In the genomic region with DNA sequence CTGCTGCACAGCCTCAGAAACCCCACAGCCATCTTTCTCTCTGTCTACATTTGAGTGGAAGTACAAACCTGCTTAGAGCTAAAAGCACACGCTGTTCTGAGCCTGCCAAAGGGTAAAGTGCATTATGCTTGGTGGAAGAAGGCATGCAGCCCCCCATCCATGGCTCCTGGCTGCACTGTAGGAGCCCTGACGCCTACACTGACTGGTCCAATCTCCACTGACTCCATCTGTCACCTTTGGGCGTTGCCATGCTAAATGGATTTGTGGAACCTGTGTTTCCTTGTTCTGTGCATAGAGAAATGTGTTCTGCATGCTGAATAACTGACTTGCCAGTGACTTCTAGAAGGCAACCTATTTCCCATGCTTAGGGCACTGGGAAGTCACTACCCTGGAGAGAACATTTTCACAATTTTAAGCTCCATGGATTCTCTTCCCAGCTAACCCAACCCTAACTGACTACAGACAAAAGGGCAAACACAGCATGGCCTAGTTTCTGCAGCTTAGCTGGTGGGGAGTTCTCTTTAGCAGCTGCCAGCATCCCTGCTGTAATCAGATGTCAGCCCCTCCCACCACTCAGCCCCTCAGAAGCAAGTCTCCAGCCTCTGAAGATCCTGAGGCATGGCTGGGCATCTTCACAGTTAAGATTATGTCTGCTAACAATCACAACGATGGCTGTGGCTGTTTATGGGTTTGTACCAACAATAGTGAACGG, we compare ENCODE assay signal across 13 mouse cellular contexts. TPM values are rescaled to one million over a fixed set of nuclear protein-coding genes. Genes with fewer than 3 reads are reported as not detected.
DNase-seq lines count a peak whose midpoint lies in the region; ATAC-seq lines count a peak whose summit lies in the region.
"Had no signal": no experiment of that assay in that cellular context is flagged by ENCODE, and none has a peak within 500 bp of the region (broad histone marks: within the 10 kb centered on the region; RNA-seq: fewer than 3 reads in every experiment).

No protein-coding gene starts in this region.

- no peak overlapping the region for H3K9ac ChIP-seq in hindbrain, embryonic 14.5 days
- H3K9ac ChIP-seq in hindbrain, embryonic 11.5 days (ENCODE audit: low read depth, low read length) = no peak overlapping the region
- H3K9ac ChIP-seq in forebrain, embryonic 13.5 days = no peak overlapping the region
- no peak overlapping the region for H3K9ac ChIP-seq in midbrain, embryonic 16.5 days (ENCODE audit: low read depth, low read length)

- 37% methylated on average over 5 of the region's 5 CpGs for WGBS in hindbrain, embryonic 14.5 days
- WGBS in hindbrain, embryonic 11.5 days = 64% methylated on average over 5 of the region's 5 CpGs
- 49% methylated on average over 5 of the region's 5 CpGs for WGBS in forebrain, embryonic 13.5 days
- 39% methylated on average over 5 of the region's 5 CpGs for WGBS in midbrain, embryonic 16.5 days

- ATAC-seq in hindbrain, embryonic 14.5 days (ENCODE audit: low FRiP score) = no peak
- no peak for ATAC-seq in hindbrain, embryonic 11.5 days (ENCODE audit: low FRiP score)
- ATAC-seq in forebrain, embryonic 13.5 days = no peak
- peak; percentile 73 for ATAC-seq in midbrain, embryonic 16.5 days
- ATAC-seq in erythroid progenitor cell, adult 5-6 weeks (replicated peaks; ENCODE audit: low FRiP score, poor library complexity, severe bottlenecking) = no peak
- ATAC-seq: intestine, embryonic 16.5 days had no signal

- H3K4me2 ChIP-seq in hindbrain, embryonic 14.5 days (replicated peaks) = no peak overlapping the region
- H3K4me2 ChIP-seq in hindbrain, embryonic 11.5 days (replicated peaks; ENCODE audit: low read depth, low read length) = no peak overlapping the region
- H3K4me2 ChIP-seq in forebrain, embryonic 13.5 days = no peak overlapping the region
- no peak overlapping the region for H3K4me2 ChIP-seq in midbrain, embryonic 16.5 days (ENCODE audit: low read length)

- no peak for DNase-seq in hindbrain, embryonic 14.5 days (ENCODE audit: low spot score)
- no peak for DNase-seq in hindbrain, embryonic 11.5 days (ENCODE audit: low spot score)
- DNase-seq in thymus, postnatal 36 days = peak; percentile 26 to 58
- no peak for DNase-seq in lung, postnatal 14 days
- DNase-seq: adrenal gland, postnatal 10 days; kidney, postnatal 14 days had no signal

- H3K9me3 ChIP-seq in hindbrain, embryonic 14.5 days (ENCODE audit: control insufficient read depth, low read length) = no peaks in the 10 kb centered on the region
- H3K9me3 ChIP-seq in hindbrain, embryonic 11.5 days (ENCODE audit: control insufficient read depth, low read length) = no peaks in the 10 kb centered on the region
- no peaks in the 10 kb centered on the region; the same call in 1 of the 2 replicates for H3K9me3 ChIP-seq in forebrain, embryonic 13.5 days (replicated peaks)
- no peaks in the 10 kb centered on the region for H3K9me3 ChIP-seq in midbrain, embryonic 16.5 days (replicated peaks; ENCODE audit: control insufficient read depth, low read length, poor library complexity, severe bottlenecking)

- peaks cover 47% of the 10 kb centered on the region for H3K36me3 ChIP-seq in hindbrain, embryonic 14.5 days (replicated peaks; ENCODE audit: control insufficient read depth, insufficient read depth)
- no peaks in the 10 kb centered on the region for H3K36me3 ChIP-seq in hindbrain, embryonic 11.5 days (ENCODE audit: control insufficient read depth, insufficient read depth, low read length)
- peaks cover 38% of the 10 kb centered on the region for H3K36me3 ChIP-seq in forebrain, embryonic 13.5 days (ENCODE audit: poor library complexity, severe bottlenecking)
- peaks cover 19% of the 10 kb centered on the region for H3K36me3 ChIP-seq in midbrain, embryonic 16.5 days (ENCODE audit: control insufficient read depth, insufficient read depth, low read length)

- H3K27me3 ChIP-seq in hindbrain, embryonic 14.5 days (ENCODE audit: control insufficient read depth, insufficient read depth, low read length) = no peaks in the 10 kb centered on the region
- no peaks in the 10 kb centered on the region for H3K27me3 ChIP-seq in hindbrain, embryonic 11.5 days (ENCODE audit: control insufficient read depth, insufficient read depth, low read length)
- H3K27me3 ChIP-seq in forebrain, embryonic 13.5 days = no peaks in the 10 kb centered on the region
- H3K27me3 ChIP-seq in midbrain, embryonic 16.5 days (ENCODE audit: control insufficient read depth, insufficient read depth, low read depth, low read length) = no peaks in the 10 kb centered on the region
- H3K27me3 ChIP-seq: CH12.LX had no signal

- no peaks in the 10 kb centered on the region for H3K4me1 ChIP-seq in hindbrain, embryonic 14.5 days (replicated peaks; ENCODE audit: control insufficient read depth, insufficient read depth, low read length)
- H3K4me1 ChIP-seq in hindbrain, embryonic 11.5 days (replicated peaks; ENCODE audit: control insufficient read depth, insufficient read depth, low read length) = no peaks in the 10 kb centered on the region
- peaks cover 12% of the 10 kb centered on the region for H3K4me1 ChIP-seq in forebrain, embryonic 13.5 days
- peaks cover 4% of the 10 kb centered on the region; the same call in 1 of the 2 replicates for H3K4me1 ChIP-seq in midbrain, embryonic 16.5 days (ENCODE audit: control insufficient read depth, insufficient read depth, low read length)

- H3K4me3 ChIP-seq in hindbrain, embryonic 14.5 days (replicated peaks; ENCODE audit: low read length) = no peak overlapping the region
- H3K4me3 ChIP-seq in hindbrain, embryonic 11.5 days (ENCODE audit: low read depth, low read length) = no peak overlapping the region
- H3K4me3 ChIP-seq in forebrain, embryonic 13.5 days = no peak overlapping the region
- H3K4me3 ChIP-seq in midbrain, embryonic 16.5 days (ENCODE audit: low read depth, low read length) = no peak overlapping the region

- H3K27ac ChIP-seq in hindbrain, embryonic 14.5 days = peak overlapping the region; percentile 35
- H3K27ac ChIP-seq in hindbrain, embryonic 11.5 days (ENCODE audit: low read depth, low read length) = no peak overlapping the region
- peak overlapping the region; percentile 60 for H3K27ac ChIP-seq in forebrain, embryonic 13.5 days
- H3K27ac ChIP-seq in midbrain, embryonic 16.5 days (ENCODE audit: low read length) = peak overlapping the region; percentile 57; the same call in 1 of the 2 replicates
- H3K27ac ChIP-seq: macrophage had no signal

RNA-seq across cellular contexts. Expression of gene Chst10, which starts 21.1 kb away (rescaled TPM):
- polyA plus RNA-seq in hindbrain, embryonic 14.5 days (2014; fragmentation: Nextera tagmentation; extraction: Ambion mirVana) = 63.1 and 66.8 TPM in 2 replicates
- polyA plus RNA-seq in hindbrain, embryonic 11.5 days (2014; fragmentation: Nextera tagmentation; extraction: Ambion mirVana) = 23.1 and 28.7 TPM in 2 replicates
- 30.5 and 33.8 TPM in 2 replicates for polyA plus RNA-seq in forebrain, embryonic 13.5 days (2015; fragmentation: Nextera tagmentation; extraction: Ambion mirVana)
- 63.8 and 64.4 TPM in 2 replicates for polyA plus RNA-seq in midbrain, embryonic 16.5 days (2015; fragmentation: Nextera tagmentation; extraction: Ambion mirVana)
- 24.1 and 38.1 TPM in 2 replicates for total RNA-seq in erythroid progenitor cell, adult 5-6 weeks (2015; ENCODE audit: low replicate concordance)
- total RNA-seq in erythroid progenitor cell, adult 5-6 weeks (2017; ENCODE audit: low replicate concordance) = 27.5 and 37.8 TPM in 2 replicates

RNA-seq across cellular contexts. Expression of gene Lonrf2, which starts 40.3 kb away (rescaled TPM):
- 31.5 and 33.7 TPM in 2 replicates for polyA plus RNA-seq in hindbrain, embryonic 14.5 days (2014; fragmentation: Nextera tagmentation; extraction: Ambion mirVana)
- polyA plus RNA-seq in hindbrain, embryonic 11.5 days (2014; fragmentation: Nextera tagmentation; extraction: Ambion mirVana) = 4.2 and 5.0 TPM in 2 replicates
- polyA plus RNA-seq in forebrain, embryonic 13.5 days (2015; fragmentation: Nextera tagmentation; extraction: Ambion mirVana) = 6.9 and 7.0 TPM in 2 replicates
- 24.7 and 27.3 TPM in 2 replicates for polyA plus RNA-seq in midbrain, embryonic 16.5 days (2015; fragmentation: Nextera tagmentation; extraction: Ambion mirVana)
- 1.1 TPM in 1 of 2 replicates, not detected in the other for total RNA-seq in erythroid progenitor cell, adult 5-6 weeks (2015; ENCODE audit: low replicate concordance)
- total RNA-seq in erythroid progenitor cell, adult 5-6 weeks (2017; ENCODE audit: low replicate concordance) = under 0.01 and 0.26 TPM in 2 replicates
- total RNA-seq: CH12.LX; liver, adult 2 months had no signal
- polyA plus RNA-seq: liver, adult 2 months; macrophage had no signal

Comparison
In these comparisons a context has a peak if more than half of its experiments do, and no peak if none do; other contexts are left out.
1. DNase-seq: peak in thymus, postnatal 36 days (2 of 2); none in hindbrain, embryonic 14.5 days (single experiment), hindbrain, embryonic 11.5 days (single experiment) and lung, postnatal 14 days (single experiment).